Mouse (Mus musculus): Measurements from ENCODE around the gene Cd72.

DNA sequence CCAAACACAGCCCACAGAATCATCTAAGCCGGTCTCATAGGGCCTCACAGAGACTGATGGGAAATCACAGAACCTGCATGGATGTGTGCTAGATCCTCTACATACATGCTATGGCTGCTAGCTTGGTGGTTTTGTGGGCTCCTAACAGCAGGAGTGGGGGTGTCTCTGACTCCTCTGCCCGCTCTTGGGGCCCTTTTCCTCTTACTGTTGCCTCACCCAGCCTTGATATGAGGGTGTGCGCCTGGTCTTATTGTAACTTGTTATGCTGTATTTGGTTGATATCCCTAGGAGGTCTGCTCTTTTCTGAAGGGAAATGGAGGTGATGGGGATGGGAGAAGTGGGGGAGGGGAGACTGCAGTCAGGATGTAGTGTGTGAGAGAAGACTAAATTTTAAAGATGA lies 35.2 kb upstream of the Cd72 start:
- TF ChIP-seq CTCF (IDR thresholded peaks at IDR 0.05; ENCODE audit: low read depth, low read length) (no peak), EP300 (IDR thresholded peaks at IDR 0.05; ENCODE audit: insufficient read depth, low read depth, low read length) (no peak)

Data from ES-Bruce4 (cell line).